Mouse (Mus musculus) neural tube, embryonic 15.5 days (tissue): Measurements from ENCODE around the gene D17Wsu92e. TPM values are rescaled to one million over a fixed set of nuclear protein-coding genes. Genes with fewer than 3 reads are reported as not detected.
A peak's percentile ranks its signal among the peaks of the same experiment; 100 is the strongest.

Experiments used
- ATAC-seq: fragments of 200-750 bp; cut with Nextera tagmentation; 2 replicates; pipeline ENCODE4 v1.8.0; 2017; ENCODE audit warnings: mild to moderate bottlenecking, moderate TSS enrichment, moderate library complexity; ENCODE audit not compliant: low FRiP score
- H3K27ac ChIP-seq: fragments of 300-500 bp; sonication (generic); replicated peaks from 2 replicates; pipeline ENCODE4 v1.5.1; 2015; ENCODE audit warnings: mild to moderate bottlenecking, inconsistent platforms
- H3K27me3 ChIP-seq: fragments of 300-500 bp; sonication (generic); replicated peaks from 2 replicates; pipeline ENCODE4 v1.6.1; 2015; ENCODE audit warnings: inconsistent platforms
- H3K36me3 ChIP-seq: fragments of 300-500 bp; sonication (generic); 2 replicates; pipeline ENCODE4 v1.6.1; 2015; ENCODE audit warnings: inconsistent platforms
- H3K4me1 ChIP-seq: fragments of 300-500 bp; sonication (generic); 2 replicates; pipeline ENCODE4 v1.6.1; 2015; ENCODE audit warnings: inconsistent platforms
- H3K4me2 ChIP-seq: fragments of 300-500 bp; sonication (generic); 2 replicates; pipeline ENCODE4 v1.6.1; 2015; ENCODE audit warnings: inconsistent platforms, mild to moderate bottlenecking, moderate library complexity
- H3K4me3 ChIP-seq: fragments of 300-500 bp; sonication (generic); replicated peaks from 2 replicates; pipeline ENCODE4 v1.5.1; 2015; ENCODE audit warnings: mild to moderate bottlenecking, inconsistent platforms
- H3K9ac ChIP-seq: fragments of 300-500 bp; sonication (generic); replicated peaks from 2 replicates; pipeline ENCODE4 v1.6.1; 2015; ENCODE audit warnings: mild to moderate bottlenecking, inconsistent platforms
- H3K9me3 ChIP-seq: fragments of 300-500 bp; sonication (generic); replicated peaks from 2 replicates; pipeline ENCODE4 v1.6.1; 2016; ENCODE audit warnings: inconsistent platforms
- WGBS: fragments of 180-500 bp; shearing (Covaris S2); methylation state at CpG from one replicate; pipeline ENCODE4 v1.1.7; 2015; ENCODE audit warnings: mixed read lengths; 5-methylcytosine and 5-hydroxymethylcytosine counted together
- polyA plus RNA-seq: library from polyadenylated mRNA; unstranded; fragments of >200 nt; fragmentation: Nextera tagmentation; extraction: Ambion mirVana; gene quantifications from 2 replicates; pipeline ENCODE4 v1.2.1, GENCODE M21; 2015

D17Wsu92e gene
- polyA plus RNA-seq, 1 experiment from 2014 or later: 9.3 TPM

- no peak overlapping the region for H3K27ac ChIP-seq
- H3K9ac ChIP-seq: no peak overlapping the region
- no peaks in the 10 kb centered on the region for H3K27me3 ChIP-seq
- no peak overlapping the region for H3K4me3 ChIP-seq
- H3K36me3 ChIP-seq: no peaks in the 10 kb centered on the region
- H3K4me2 ChIP-seq: no peak overlapping the region
- peaks cover 13% of the 10 kb centered on the region for H3K4me1 ChIP-seq
- WGBS: 57% methylated on average over 7 of the region's 7 CpGs
- no peak for ATAC-seq
- H3K9me3 ChIP-seq: no peaks in the 10 kb centered on the region
These were observed 93.9 kb downstream of the D17Wsu92e start for GRCm38 (mm10) chr17:27726527-27726926.

- 18% methylated on average over 10 of the region's 10 CpGs for WGBS
- H3K9me3 ChIP-seq: no peaks in the 10 kb centered on the region
- no peak overlapping the region for H3K9ac ChIP-seq
- H3K36me3 ChIP-seq: no peaks in the 10 kb centered on the region
- H3K4me3 ChIP-seq: no peak overlapping the region
- peaks cover 13% of the 10 kb centered on the region for H3K4me1 ChIP-seq
- H3K27me3 ChIP-seq: no peaks in the 10 kb centered on the region
- H3K27ac ChIP-seq: no peak overlapping the region
- ATAC-seq: no peak
- no peak overlapping the region for H3K4me2 ChIP-seq
These were observed 95.0 kb downstream of the D17Wsu92e start for GRCm38 (mm10) chr17:27725412-27725811.

GRCm38 (mm10) chr17:27725011-27725410, 95.4 kb downstream of the D17Wsu92e start:
- Histone ChIP-seq H3K9me3 (no peaks in the 10 kb centered on the region), H3K27ac (no peak overlapping the region), H3K4me1 (peaks cover 13% of the 10 kb centered on the region), H3K36me3 (no peaks in the 10 kb centered on the region), H3K27me3 (no peaks in the 10 kb centered on the region), H3K4me3 (no peak overlapping the region), H3K4me2 (no peak overlapping the region), H3K9ac (no peak overlapping the region)
- WGBS: 35% methylated on average over 10 of the region's 10 CpGs
- ATAC-seq: no peak

GRCm38 (mm10) chr17:27724327-27724726, 96.1 kb downstream of the D17Wsu92e start:
- H3K9me3 ChIP-seq: no peaks in the 10 kb centered on the region

GRCm38 (mm10) chr17:27721125-27721664, 99.3 kb downstream of the D17Wsu92e start:
- no peaks in the 10 kb centered on the region for H3K27me3 ChIP-seq
- no peak overlapping the region for H3K4me2 ChIP-seq
- H3K36me3 ChIP-seq: no peaks in the 10 kb centered on the region
- no peak for ATAC-seq
- peaks cover 32% of the 10 kb centered on the region for H3K4me1 ChIP-seq
- no peaks in the 10 kb centered on the region for H3K9me3 ChIP-seq
- no peak overlapping the region for H3K9ac ChIP-seq
- no peak overlapping the region for H3K27ac ChIP-seq
- 70% methylated on average over 9 of the region's 9 CpGs for WGBS
- no peak overlapping the region for H3K4me3 ChIP-seq

More at GRCm38 (mm10) chr17:27724327-27724726, 96.1 kb downstream of the D17Wsu92e start:
- Histone ChIP-seq H3K27me3 (no peaks in the 10 kb centered on the region), H3K9ac (no peak overlapping the region), H3K4me2 (no peak overlapping the region), H3K36me3 (no peaks in the 10 kb centered on the region), H3K27ac (no peak overlapping the region), H3K4me3 (no peak overlapping the region), H3K4me1 (peaks cover 13% of the 10 kb centered on the region)
- 40% methylated on average over 3 of the region's 3 CpGs for WGBS
- no peak for ATAC-seq

- Histone ChIP-seq H3K4me2 (no peak overlapping the region), H3K27me3 (no peaks in the 10 kb centered on the region), H3K9ac (no peak overlapping the region), H3K4me1 (peaks cover 24% of the 10 kb centered on the region), H3K36me3 (no peaks in the 10 kb centered on the region), H3K9me3 (no peaks in the 10 kb centered on the region), H3K4me3 (no peak overlapping the region), H3K27ac (no peak overlapping the region)
- ATAC-seq: no peak
- 49% methylated on average over 9 of the region's 9 CpGs for whole genome bisulfite sequencing
These were observed 100.1 kb downstream of the D17Wsu92e start for GRCm38 (mm10) chr17:27720326-27720725.

GRCm38 (mm10) chr17:27719663-27720062, 100.8 kb downstream of the D17Wsu92e start:
- Histone ChIP-seq H3K9me3 (no peaks in the 10 kb centered on the region), H3K4me2 (no peak overlapping the region), H3K4me3 (no peak overlapping the region), H3K27ac (no peak overlapping the region), H3K9ac (no peak overlapping the region), H3K4me1 (peaks cover 20% of the 10 kb centered on the region), H3K27me3 (no peaks in the 10 kb centered on the region), H3K36me3 (no peaks in the 10 kb centered on the region)
- no peak for ATAC-seq
- WGBS: 79% methylated on average over 14 of the region's 14 CpGs

- H3K4me1 ChIP-seq: peaks cover 20% of the 10 kb centered on the region
- no peak overlapping the region for H3K4me2 ChIP-seq
- no peak overlapping the region for H3K4me3 ChIP-seq
- no peak overlapping the region for H3K9ac ChIP-seq
- H3K27ac ChIP-seq: 0 out of 2 replicates have a peak overlapping the region, but pooled peaks have one; percentile 11
- no peaks in the 10 kb centered on the region for H3K36me3 ChIP-seq
- ATAC-seq: peak; percentile 43; the same call in 1 of the 2 replicates
- H3K27me3 ChIP-seq: no peaks in the 10 kb centered on the region
- H3K9me3 ChIP-seq: no peaks in the 10 kb centered on the region
- WGBS: 37% methylated on average over 5 of the region's 5 CpGs
These were observed 102.2 kb downstream of the D17Wsu92e start for GRCm38 (mm10) chr17:27718250-27718649.

GRCm38 (mm10) chr17:27716804-27717203, 103.6 kb downstream of the D17Wsu92e start:
- H3K4me3 ChIP-seq: peak overlapping the region; percentile 15
- H3K4me1 ChIP-seq: peaks cover 20% of the 10 kb centered on the region
- H3K9me3 ChIP-seq: no peaks in the 10 kb centered on the region
- no peak overlapping the region for H3K9ac ChIP-seq
- no peaks in the 10 kb centered on the region for H3K27me3 ChIP-seq
- 4% methylated on average over 16 of the region's 16 CpGs for whole genome bisulfite sequencing
- no peak overlapping the region for H3K27ac ChIP-seq
- peak overlapping the region; percentile 46 for H3K4me2 ChIP-seq
- ATAC-seq: no peak; the same call in 1 of the 2 replicates
- no peaks in the 10 kb centered on the region for H3K36me3 ChIP-seq

- Histone ChIP-seq H3K4me2 (no peak overlapping the region), H3K9me3 (no peaks in the 10 kb centered on the region), H3K4me3 (no peak overlapping the region), H3K27me3 (no peaks in the 10 kb centered on the region), H3K36me3 (no peaks in the 10 kb centered on the region), H3K27ac (0 out of 2 replicates have a peak overlapping the region, but pooled peaks have one; percentile 37), H3K9ac (no peak overlapping the region), H3K4me1 (peaks cover 17% of the 10 kb centered on the region)
- ATAC-seq: no peak
- 40% methylated on average over 1 of the region's 1 CpGs for WGBS
These were observed 107.6 kb downstream of the D17Wsu92e start for GRCm38 (mm10) chr17:27712832-27713231.

GRCm38 (mm10) chr17:27709650-27710049, 110.8 kb downstream of the D17Wsu92e start:
- Histone ChIP-seq H3K4me2 (no peak overlapping the region), H3K9ac (no peak overlapping the region), H3K9me3 (no peaks in the 10 kb centered on the region), H3K27ac (no peak overlapping the region), H3K4me3 (no peak overlapping the region), H3K27me3 (0 out of 2 replicates have a peak, but pooled peaks cover 4% of the 10 kb centered on the region), H3K4me1 (peaks cover 12% of the 10 kb centered on the region), H3K36me3 (peaks cover 4% of the 10 kb centered on the region)
- no peak for ATAC-seq
- 79% methylated on average over 5 of the region's 5 CpGs for WGBS

GRCm38 (mm10) chr17:27707954-27708661, 112.3 kb downstream of the D17Wsu92e start:
- no peak overlapping the region for H3K9ac ChIP-seq
- peaks cover 9% of the 10 kb centered on the region for H3K36me3 ChIP-seq
- ATAC-seq: peak; percentile 76
- no peak overlapping the region for H3K27ac ChIP-seq
- 0 out of 2 replicates have a peak, but pooled peaks cover 8% of the 10 kb centered on the region for H3K27me3 ChIP-seq
- 7% methylated on average over 25 of the region's 25 CpGs for WGBS
- no peaks in the 10 kb centered on the region for H3K9me3 ChIP-seq
- H3K4me1 ChIP-seq: peaks cover 12% of the 10 kb centered on the region
- H3K4me2 ChIP-seq: peak overlapping the region; percentile 50
- peak overlapping the region; percentile 21; the same call in 1 of the 2 replicates for H3K4me3 ChIP-seq
